Mouse (Mus musculus) intestine, embryonic 14.5 days (tissue): Measurements from ENCODE around the gene Apaf1. TPM values are rescaled to one million over a fixed set of nuclear protein-coding genes. Genes with fewer than 3 reads are reported as not detected.

Source experiments
- ATAC-seq: fragments of 200-750 bp; cut with Nextera tagmentation; replicated peaks from 2 replicates; pipeline ENCODE4 v1.8.0; 2017; ENCODE audit warnings: low read depth, moderate number of reproducible peaks, moderate TSS enrichment, moderate library complexity; ENCODE audit not compliant: low FRiP score, low TSS enrichment
- DNase-seq: peaks from one replicate; pipeline ENCODE4 v3.0.0-alpha.2; 2018; ENCODE audit warnings: low spot score
- H3K27ac ChIP-seq: fragments of 300-500 bp; sonication (generic); 2 replicates; pipeline ENCODE4 v1.5.1; 2014; ENCODE audit warnings: low read depth, mild to moderate bottlenecking, control low read depth
- H3K27me3 ChIP-seq: fragments of 300-500 bp; sonication (generic); replicated peaks from 2 replicates; pipeline ENCODE4 v1.6.1; 2014; ENCODE audit warnings: low read length, control low read depth; ENCODE audit not compliant: control insufficient read depth, insufficient read depth
- H3K36me3 ChIP-seq: fragments of 300-500 bp; sonication (generic); 2 replicates; pipeline ENCODE4 v1.6.1; 2014; ENCODE audit warnings: low read length, control low read depth; ENCODE audit not compliant: control insufficient read depth, insufficient read depth
- H3K4me1 ChIP-seq: fragments of 300-500 bp; sonication (generic); replicated peaks from 2 replicates; pipeline ENCODE4 v1.6.1; 2014; ENCODE audit warnings: low read length, control low read depth, mixed read lengths; ENCODE audit not compliant: control insufficient read depth, insufficient read depth
- H3K4me2 ChIP-seq: fragments of 300-500 bp; sonication (generic); 2 replicates; pipeline ENCODE4 v1.6.1; 2014; ENCODE audit warnings: low read length
- H3K4me3 ChIP-seq: fragments of 300-500 bp; sonication (generic); 2 replicates; pipeline ENCODE4 v1.5.1; 2014; ENCODE audit warnings: low read depth, low read length, control low read depth, mixed read lengths
- H3K9ac ChIP-seq: fragments of 300-500 bp; sonication (generic); 2 replicates; pipeline ENCODE4 v1.6.1; 2014; ENCODE audit warnings: mild to moderate bottlenecking, low read length
- H3K9me3 ChIP-seq: fragments of 300-500 bp; sonication (generic); 2 replicates; pipeline ENCODE4 v1.6.1; 2016; ENCODE audit warnings: low read length, control low read depth; ENCODE audit not compliant: control insufficient read depth
- WGBS: fragments of 180-500 bp; shearing (Covaris S2); extraction: QIAGEN DNeasy Blood & Tissue Kit; methylation state at CpG from one replicate; pipeline ENCODE4 v1.1.7; 2014; 5-methylcytosine and 5-hydroxymethylcytosine counted together
- polyA plus RNA-seq: library from polyadenylated mRNA; unstranded; fragments of >200 nt; fragmentation: Nextera tagmentation; extraction: Ambion mirVana; gene quantifications from 2 replicates; pipeline ENCODE4 v1.2.1, GENCODE M21; 2014

The Apaf1 gene
- polyA plus RNA-seq, 1 experiment from 2014 or later = 25.9 TPM

DNA sequence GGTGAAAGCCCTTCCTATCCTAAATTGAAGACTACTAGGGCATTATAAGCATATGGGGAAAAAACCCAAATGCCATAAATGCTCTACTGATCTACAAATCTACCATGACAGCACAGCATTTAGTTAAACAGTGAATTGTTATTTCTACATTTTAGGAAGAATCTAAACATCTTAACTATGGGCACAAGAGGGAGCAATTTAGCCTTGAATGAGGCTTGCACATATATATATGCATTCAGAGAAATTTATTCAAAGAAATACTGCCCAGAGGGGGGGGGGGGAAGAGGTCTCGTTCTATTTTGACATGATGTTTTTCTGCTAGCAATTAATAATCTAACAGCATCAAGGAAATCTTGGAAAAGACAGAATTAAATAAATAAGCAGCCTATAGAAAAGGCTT, 10.8 kb downstream of the Apaf1 start:
- Histone ChIP-seq H3K27ac (no peak overlapping the region), H3K4me1 (no peaks in the 10 kb centered on the region), H3K27me3 (no peaks in the 10 kb centered on the region), H3K4me2 (no peak overlapping the region), H3K4me3 (no peak overlapping the region), H3K9me3 (no peaks in the 10 kb centered on the region), H3K36me3 (peaks cover 56% of the 10 kb centered on the region), H3K9ac (no peak overlapping the region)
- no peak for DNase-seq
- 50% methylated on average over 1 of the region's 1 CpGs for WGBS
- ATAC-seq = no peak

GRCm38 (mm10) chr10:91062355-91062754, 20.2 kb downstream of the Apaf1 start:
- DNase-seq (no peak), ATAC-seq (no peak)
- WGBS = 95% methylated on average over 6 of the region's 6 CpGs
- H3K4me1 ChIP-seq = no peaks in the 10 kb centered on the region
- H3K4me2 ChIP-seq = no peak overlapping the region
- H3K27ac ChIP-seq = no peak overlapping the region
- H3K4me3 ChIP-seq = no peak overlapping the region
- peaks cover 70% of the 10 kb centered on the region for H3K36me3 ChIP-seq
- H3K9me3 ChIP-seq = no peaks in the 10 kb centered on the region
- no peaks in the 10 kb centered on the region for H3K27me3 ChIP-seq
- H3K9ac ChIP-seq = no peak overlapping the region

DNA sequence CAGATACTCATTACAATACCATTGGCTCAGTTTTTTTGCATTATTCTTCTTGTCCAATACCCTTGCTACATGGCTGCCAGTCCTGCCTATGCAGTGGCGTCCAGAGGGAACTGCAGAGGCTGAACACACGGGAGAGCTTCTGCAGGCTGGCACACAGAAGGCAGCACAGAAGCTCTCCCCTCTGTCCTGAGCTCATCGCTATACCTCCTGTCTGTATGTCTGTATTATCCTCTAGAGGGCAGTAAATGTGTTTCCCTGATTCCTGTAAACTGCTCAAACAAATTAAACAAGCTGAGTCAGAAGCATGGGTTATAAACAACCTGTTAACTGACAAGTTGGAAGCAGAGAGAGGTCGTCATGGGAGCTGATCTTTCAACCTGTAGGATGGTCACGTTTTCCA, 21.8 kb downstream of the Apaf1 start:
- ATAC-seq = no peak
- Histone ChIP-seq H3K4me3 (no peak overlapping the region), H3K27ac (no peak overlapping the region), H3K4me1 (no peaks in the 10 kb centered on the region), H3K9me3 (no peaks in the 10 kb centered on the region), H3K36me3 (peaks cover 64% of the 10 kb centered on the region), H3K27me3 (no peaks in the 10 kb centered on the region), H3K4me2 (no peak overlapping the region), H3K9ac (no peak overlapping the region)
- no peak for DNase-seq
- WGBS = 28% methylated on average over 5 of the region's 5 CpGs

DNA sequence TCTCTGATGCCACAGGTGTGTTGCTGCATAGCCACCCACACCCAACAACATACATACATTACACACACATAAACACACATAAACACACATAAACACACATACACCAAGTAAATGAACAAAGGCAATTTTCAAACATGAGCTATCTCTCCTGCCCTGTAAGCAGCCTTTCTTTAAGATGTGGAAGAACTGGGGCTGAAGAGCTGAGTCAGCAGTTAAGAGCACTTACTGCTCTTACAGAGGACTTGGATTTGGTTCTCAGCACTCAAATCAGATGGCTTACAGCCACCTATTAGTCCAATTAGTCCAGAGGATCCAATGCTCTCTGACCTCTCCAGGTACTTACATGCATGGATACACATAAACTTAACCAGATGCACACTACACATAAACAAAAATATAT, 29.8 kb downstream of the Apaf1 start:
- H3K36me3 ChIP-seq = peaks cover 77% of the 10 kb centered on the region
- H3K4me1 ChIP-seq = no peaks in the 10 kb centered on the region
- H3K9me3 ChIP-seq = no peaks in the 10 kb centered on the region
- DNase-seq = no peak
- H3K27ac ChIP-seq = no peak overlapping the region
- H3K4me3 ChIP-seq = no peak overlapping the region
- H3K27me3 ChIP-seq = no peaks in the 10 kb centered on the region
- H3K9ac ChIP-seq = no peak overlapping the region
- ATAC-seq = no peak
- H3K4me2 ChIP-seq = no peak overlapping the region

DNA sequence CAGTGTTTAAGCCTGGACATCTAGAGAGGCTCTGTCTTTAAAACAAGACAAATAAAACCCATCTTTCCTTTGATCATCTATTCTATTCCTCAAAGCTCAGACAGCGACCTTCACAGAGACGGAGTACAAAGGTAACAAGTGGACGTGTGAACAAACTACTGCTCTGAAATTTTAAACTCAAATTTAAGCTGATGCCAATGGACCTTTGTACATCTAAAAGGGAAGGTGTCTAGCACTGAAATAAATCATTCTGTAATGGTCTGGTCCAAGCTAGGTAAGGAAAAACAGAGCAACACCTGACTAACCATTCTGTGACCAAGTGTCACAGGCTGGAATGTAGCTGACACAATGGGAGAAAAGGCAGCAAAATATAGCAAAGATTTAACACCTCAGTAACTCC, 31.4 kb downstream of the Apaf1 start:
- Histone ChIP-seq H3K27ac (no peak overlapping the region), H3K9ac (no peak overlapping the region), H3K4me3 (no peak overlapping the region), H3K9me3 (no peaks in the 10 kb centered on the region), H3K4me1 (no peaks in the 10 kb centered on the region), H3K4me2 (no peak overlapping the region), H3K36me3 (peaks cover 78% of the 10 kb centered on the region), H3K27me3 (no peaks in the 10 kb centered on the region)
- DNase-seq = no peak
- no peak for ATAC-seq
- WGBS = 96% methylated on average over 3 of the region's 3 CpGs

- DNase-seq = no peak
- peaks cover 73% of the 10 kb centered on the region for H3K36me3 ChIP-seq
Observed at GRCm38 (mm10) chr10:91049696-91050095, 32.9 kb downstream of the Apaf1 start.

GRCm38 (mm10) chr10:91033942-91034341, 48.6 kb downstream of the Apaf1 start:
- H3K4me2 ChIP-seq = no peak overlapping the region
- H3K36me3 ChIP-seq = peaks cover 47% of the 10 kb centered on the region
- H3K9me3 ChIP-seq = no peaks in the 10 kb centered on the region
- WGBS = 29% methylated on average over 8 of the region's 8 CpGs
- no peak overlapping the region for H3K4me3 ChIP-seq
- no peaks in the 10 kb centered on the region for H3K4me1 ChIP-seq
- H3K9ac ChIP-seq = no peak overlapping the region
- ATAC-seq (0 out of 2 replicates have a peak, but pooled peaks have one; percentile 26), DNase-seq (peak; percentile 82)
- no peaks in the 10 kb centered on the region for H3K27me3 ChIP-seq
- no peak overlapping the region for H3K27ac ChIP-seq

More at GRCm38 (mm10) chr10:91049696-91050095, 32.9 kb downstream of the Apaf1 start:
- ATAC-seq = no peak
- no peak overlapping the region for H3K4me2 ChIP-seq
- 84% methylated on average over 4 of the region's 4 CpGs for WGBS
- H3K9me3 ChIP-seq = no peaks in the 10 kb centered on the region
- H3K4me3 ChIP-seq = no peak overlapping the region
- H3K9ac ChIP-seq = no peak overlapping the region
- no peaks in the 10 kb centered on the region for H3K4me1 ChIP-seq
- H3K27ac ChIP-seq = no peak overlapping the region
- H3K27me3 ChIP-seq = no peaks in the 10 kb centered on the region

- ATAC-seq (peak; percentile 40; the same call in 1 of the 2 replicates), DNase-seq (peak; percentile 89)
- Histone ChIP-seq H3K27ac (no peak overlapping the region), H3K9me3 (no peaks in the 10 kb centered on the region), H3K36me3 (peaks cover 45% of the 10 kb centered on the region), H3K4me1 (no peaks in the 10 kb centered on the region), H3K9ac (no peak overlapping the region), H3K4me3 (no peak overlapping the region), H3K27me3 (no peaks in the 10 kb centered on the region), H3K4me2 (no peak overlapping the region)
- 23% methylated on average over 4 of the region's 4 CpGs for WGBS
Observed at GRCm38 (mm10) chr10:91032399-91032798, 50.2 kb downstream of the Apaf1 start.

GRCm38 (mm10) chr10:91031176-91031575, 51.4 kb downstream of the Apaf1 start:
- peaks cover 34% of the 10 kb centered on the region for H3K36me3 ChIP-seq
- H3K9me3 ChIP-seq = no peaks in the 10 kb centered on the region
- DNase-seq (no peak), ATAC-seq (no peak)
- H3K27ac ChIP-seq = no peak overlapping the region
- H3K4me3 ChIP-seq = no peak overlapping the region
- WGBS = 87% methylated on average over 9 of the region's 9 CpGs
- no peaks in the 10 kb centered on the region for H3K4me1 ChIP-seq
- no peak overlapping the region for H3K9ac ChIP-seq
- H3K4me2 ChIP-seq = no peak overlapping the region
- no peaks in the 10 kb centered on the region for H3K27me3 ChIP-seq
